Mouse (Mus musculus) intestine, postnatal 0 days (tissue): Measurements from ENCODE around the gene Gpr37l1. TPM values are rescaled to one million over a fixed set of nuclear protein-coding genes. Genes with fewer than 3 reads are reported as not detected.
"Not testable (repeated sequence)": the region's sequence is repeated elsewhere in the genome, so short reads cannot be mapped to it uniquely, and the experiment has no call there.

Experiments
- ATAC-seq: fragments of 200-750 bp; cut with Nextera tagmentation; 2 replicates; pipeline ENCODE4 v1.8.0; 2017; ENCODE audit warnings: mild to moderate bottlenecking, moderate TSS enrichment, moderate library complexity
- H3K27ac ChIP-seq: fragments of 300-500 bp; sonication (generic); 2 replicates; pipeline ENCODE4 v1.5.1; 2014; ENCODE audit warnings: mild to moderate bottlenecking, low read depth, low read length, moderate library complexity
- H3K27me3 ChIP-seq: fragments of 300-500 bp; sonication (generic); replicated peaks from 2 replicates; pipeline ENCODE4 v1.6.1; 2014; ENCODE audit warnings: low read length, mixed read lengths; ENCODE audit not compliant: control insufficient read depth, insufficient read depth
- H3K36me3 ChIP-seq: fragments of 300-500 bp; sonication (generic); 2 replicates; pipeline ENCODE4 v1.6.1; 2014; ENCODE audit warnings: mild to moderate bottlenecking, moderate library complexity; ENCODE audit not compliant: control insufficient read depth, insufficient read depth
- H3K4me1 ChIP-seq: fragments of 300-500 bp; sonication (generic); replicated peaks from 2 replicates; pipeline ENCODE4 v1.6.1; 2014; ENCODE audit warnings: antibody characterized with exemption, low read length, mixed read lengths; ENCODE audit not compliant: control insufficient read depth, insufficient read depth
- H3K4me2 ChIP-seq: fragments of 300-500 bp; sonication (generic); replicated peaks from 2 replicates; pipeline ENCODE4 v1.6.1; 2014; ENCODE audit warnings: low read depth, mild to moderate bottlenecking, moderate library complexity
- H3K4me3 ChIP-seq: fragments of 300-500 bp; sonication (generic); 2 replicates; pipeline ENCODE4 v1.5.1; 2014; ENCODE audit warnings: low read depth, low read length
- H3K9ac ChIP-seq: fragments of 300-500 bp; sonication (generic); 2 replicates; pipeline ENCODE4 v1.6.1; 2014; ENCODE audit warnings: mild to moderate bottlenecking, low read depth, low read length
- H3K9me3 ChIP-seq: fragments of 300-500 bp; sonication (generic); 2 replicates; pipeline ENCODE4 v1.6.1; 2016; ENCODE audit warnings: mixed run types; ENCODE audit not compliant: control insufficient read depth
- CTCF ChIP-seq: sonication (generic); IDR thresholded peaks from 2 replicates; pipeline ENCODE4 v1.5.1; 2016; ENCODE audit warnings: low read depth, mild to moderate bottlenecking, control low read depth, antibody characterized with exemption, moderate library complexity
- WGBS: fragments of 180-500 bp; shearing (Covaris S2); extraction: QIAGEN DNeasy Blood & Tissue Kit; methylation state at CpG from one replicate; pipeline ENCODE4 v1.1.7; 2014; 5-methylcytosine and 5-hydroxymethylcytosine counted together
- polyA plus RNA-seq: library from polyadenylated mRNA; unstranded; fragments of >200 nt; fragmentation: Nextera tagmentation; extraction: Ambion mirVana; gene quantifications from 2 replicates; pipeline ENCODE4 v1.2.1, GENCODE M21; 2015

The Gpr37l1 gene
- polyA plus RNA-seq, 1 experiment from 2014 or later = 2.0 TPM

- Histone ChIP-seq H3K4me1 (no peaks in the 10 kb centered on the region), H3K9ac (no peak overlapping the region), H3K27me3 (no peaks in the 10 kb centered on the region), H3K36me3 (no peaks in the 10 kb centered on the region), H3K27ac (no peak overlapping the region), H3K9me3 (no peaks in the 10 kb centered on the region), H3K4me3 (no peak overlapping the region), H3K4me2 (no peak overlapping the region)
- no peak for ATAC-seq
- TF ChIP-seq CTCF = no peak
- 90% methylated on average over 4 of the region's 4 CpGs for WGBS
These were observed 21.7 kb upstream of the Gpr37l1 start for GRCm38 (mm10) chr1:135189186-135189585.

- Histone ChIP-seq H3K27ac (no peak overlapping the region), H3K36me3 (no peaks in the 10 kb centered on the region), H3K9me3 (no peaks in the 10 kb centered on the region), H3K4me1 (0 out of 2 replicates have a peak, but pooled peaks cover 1% of the 10 kb centered on the region), H3K27me3 (no peaks in the 10 kb centered on the region), H3K4me2 (no peak overlapping the region), H3K4me3 (no peak overlapping the region), H3K9ac (no peak overlapping the region)
- ATAC-seq = no peak
- no peak for TF ChIP-seq CTCF
- WGBS = 46% methylated on average over 3 of the region's 3 CpGs
These were observed 20.7 kb upstream of the Gpr37l1 start for GRCm38 (mm10) chr1:135188197-135188596.

- H3K27me3 ChIP-seq, H3K27ac ChIP-seq, H3K9ac ChIP-seq, ATAC-seq, H3K9me3 ChIP-seq, H3K4me2 ChIP-seq, H3K4me1 ChIP-seq, H3K36me3 ChIP-seq, H3K4me3 ChIP-seq: not testable (repeated sequence)
- 58% methylated on average over 2 of the region's 2 CpGs for WGBS
These were observed 19.5 kb upstream of the Gpr37l1 start for GRCm38 (mm10) chr1:135187016-135187415.

- no peaks in the 10 kb centered on the region for H3K9me3 ChIP-seq
- ATAC-seq = no peak
- H3K4me3 ChIP-seq = no peak overlapping the region
- TF ChIP-seq CTCF = no peak
- WGBS = 62% methylated on average over 8 of the region's 8 CpGs
- H3K27me3 ChIP-seq = no peaks in the 10 kb centered on the region
- no peak overlapping the region for H3K9ac ChIP-seq
- no peak overlapping the region for H3K27ac ChIP-seq
- no peak overlapping the region for H3K4me2 ChIP-seq
- no peaks in the 10 kb centered on the region for H3K36me3 ChIP-seq
- H3K4me1 ChIP-seq = 0 out of 2 replicates have a peak, but pooled peaks cover 6% of the 10 kb centered on the region
These were observed 18.9 kb upstream of the Gpr37l1 start for GRCm38 (mm10) chr1:135186427-135186826.

GRCm38 (mm10) chr1:135185936-135186335 lies 18.5 kb upstream of the Gpr37l1 start:
- Histone ChIP-seq H3K36me3 (no peaks in the 10 kb centered on the region), H3K9ac (no peak overlapping the region), H3K27ac (no peak overlapping the region), H3K9me3 (no peaks in the 10 kb centered on the region), H3K4me3 (no peak overlapping the region), H3K4me2 (no peak overlapping the region), H3K27me3 (no peaks in the 10 kb centered on the region), H3K4me1 (0 out of 2 replicates have a peak, but pooled peaks cover 6% of the 10 kb centered on the region)
- no peak for TF ChIP-seq CTCF
- 62% methylated on average over 5 of the region's 5 CpGs for WGBS
- ATAC-seq = no peak

- H3K9me3 ChIP-seq = no peaks in the 10 kb centered on the region
- no peaks in the 10 kb centered on the region for H3K27me3 ChIP-seq
- 0 out of 2 replicates have a peak overlapping the region, but pooled peaks have one; percentile 13 for H3K4me2 ChIP-seq
- no peaks in the 10 kb centered on the region for H3K36me3 ChIP-seq
- 44% methylated on average over 11 of the region's 11 CpGs for WGBS
- H3K27ac ChIP-seq = peak overlapping the region; percentile 84
- H3K9ac ChIP-seq = peak overlapping the region; percentile 17; the same call in 1 of the 2 replicates
- no peak for ATAC-seq
- no peak for TF ChIP-seq CTCF
- H3K4me1 ChIP-seq = peaks cover 8% of the 10 kb centered on the region; the same call in 1 of the 2 replicates
- H3K4me3 ChIP-seq = no peak overlapping the region
These were observed 16.6 kb upstream of the Gpr37l1 start for GRCm38 (mm10) chr1:135183941-135184570.
